Mouse (Mus musculus): Measurements from ENCODE around the gene Nav2.

Gene Nav2

GRCm38 (mm10) chr7:48891029-48891428, 17.5 kb upstream of the Nav2 start:
- DNase-seq, result no peak

DNA sequence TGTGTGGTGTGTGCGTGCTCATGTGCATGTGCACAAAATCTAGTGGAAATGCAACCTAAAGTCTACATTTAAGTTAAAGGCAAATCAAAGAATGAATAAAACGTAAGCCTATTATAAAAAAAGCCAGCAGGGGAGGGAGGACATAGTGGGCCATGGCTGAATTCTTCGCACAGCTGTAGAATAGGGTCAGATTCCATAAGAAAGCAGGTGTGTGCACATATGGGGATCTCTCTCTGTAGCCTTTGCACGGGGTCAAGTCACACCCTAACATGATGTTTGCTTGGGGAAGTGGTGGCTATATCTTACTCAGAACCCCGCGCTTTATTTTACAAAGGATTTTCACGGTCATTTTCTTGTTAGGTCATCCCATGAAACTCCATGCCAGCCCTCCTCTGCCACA, 15.4 kb upstream of the Nav2 start:
- no peak for DNase-seq

- DNase-seq, result peak; percentile 78
These were observed 14.4 kb upstream of the Nav2 start for GRCm38 (mm10) chr7:48894152-48894551.

- DNase-seq, result no peak
These were observed 13.8 kb upstream of the Nav2 start for GRCm38 (mm10) chr7:48894763-48895162.

DNA sequence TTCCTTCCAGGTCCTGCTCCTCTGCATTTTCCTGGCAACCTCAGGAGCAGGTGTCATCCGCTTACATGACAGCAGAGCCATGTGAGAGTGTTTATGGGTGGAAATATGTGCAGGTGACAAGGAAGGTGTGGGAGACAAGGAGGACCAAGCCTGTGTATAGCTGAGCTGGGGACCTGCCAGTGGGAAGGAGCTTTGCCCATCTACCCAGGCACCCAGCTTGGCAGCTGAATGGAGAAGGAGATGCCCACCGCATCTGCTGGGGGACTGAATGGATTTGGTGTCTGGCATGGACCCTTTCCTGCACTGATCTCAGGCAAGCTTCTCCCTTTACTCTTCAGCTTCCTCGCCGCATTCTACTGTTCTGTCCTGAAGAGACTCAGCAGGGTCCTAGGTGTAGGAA, 13.0 kb upstream of the Nav2 start:
- DNase-seq, result no peak

GRCm38 (mm10) chr7:48896051-48896450, 12.5 kb upstream of the Nav2 start:
- no peak for DNase-seq

- no peak for DNase-seq
These were observed 10.9 kb upstream of the Nav2 start for GRCm38 (mm10) chr7:48897539-48898163.

DNA sequence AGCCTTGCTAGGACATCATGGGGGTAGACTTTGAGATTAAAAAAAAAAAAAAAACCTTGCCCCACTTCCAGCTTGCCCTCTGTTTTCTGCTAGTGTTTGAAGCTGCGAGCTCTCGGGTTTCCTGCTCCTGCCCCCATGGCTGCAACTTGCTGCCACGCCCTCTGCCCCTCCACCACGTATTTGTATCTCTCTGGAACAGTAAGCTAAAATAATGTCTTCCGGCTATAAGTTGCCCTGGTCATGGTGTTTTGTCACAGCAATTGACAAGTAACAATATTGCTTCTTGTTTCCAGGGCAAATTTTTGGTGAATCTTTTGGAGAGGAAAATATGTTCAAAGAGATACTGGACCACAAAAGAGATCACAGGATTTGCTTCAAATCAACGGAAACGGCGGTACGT, 10.1 kb upstream of the Nav2 start:
- DNase-seq, result no peak

DNA sequence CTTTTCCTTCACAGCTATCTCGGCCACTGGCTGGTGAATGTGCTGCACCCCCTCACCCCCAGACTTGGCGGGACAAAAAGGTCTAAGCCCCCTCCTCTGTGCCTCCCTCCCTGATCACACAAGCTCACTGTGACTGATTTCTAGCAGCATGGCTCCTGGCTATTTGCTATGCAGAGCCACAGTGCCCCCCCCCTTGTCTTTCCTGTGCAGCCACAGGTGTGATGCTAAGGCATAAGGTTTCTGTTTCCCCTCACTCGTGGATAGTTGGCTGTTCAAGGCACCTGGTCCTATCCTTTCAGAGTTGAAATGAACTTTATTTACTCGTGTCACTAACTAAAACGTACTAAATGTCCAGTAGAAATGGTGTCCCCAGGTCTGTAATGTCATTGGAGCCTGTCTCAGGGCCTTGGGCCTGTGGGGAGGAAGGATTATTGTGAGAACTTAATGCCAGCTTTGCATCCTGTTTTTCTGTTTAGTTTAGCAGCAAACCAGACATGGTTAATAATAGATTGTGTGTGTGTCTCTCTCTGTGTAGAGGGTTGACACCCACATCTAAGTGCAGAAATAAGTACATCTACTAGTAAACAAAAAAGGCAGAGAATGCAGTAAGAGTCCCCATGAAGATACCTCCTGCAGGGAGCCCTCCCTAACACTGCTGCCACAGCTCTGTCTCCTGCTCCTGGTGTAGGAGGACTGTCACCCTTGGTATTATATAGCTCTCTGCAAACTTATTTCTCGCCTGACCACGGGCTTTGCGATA, 7.9 kb upstream of the Nav2 start:
- DNase-seq, result no peak

- DNase-seq, result no peak
These were observed 6.1 kb upstream of the Nav2 start for GRCm38 (mm10) chr7:48902454-48902853.

DNA sequence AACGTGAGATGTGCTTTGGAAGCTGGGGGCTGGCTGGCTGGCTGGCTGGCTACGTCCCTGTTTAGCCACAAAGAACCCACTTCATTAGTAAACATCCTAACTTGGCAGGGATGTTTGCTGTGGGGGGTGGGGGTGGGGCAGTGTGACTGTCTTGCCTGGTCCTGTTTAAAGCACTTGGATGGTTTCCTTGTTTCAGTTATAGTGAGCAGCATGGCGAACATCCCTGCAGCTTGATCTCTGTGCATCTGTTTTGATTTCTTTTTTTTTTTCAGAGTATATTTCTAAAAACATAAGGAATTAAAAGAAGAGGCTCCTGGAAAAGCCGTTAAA, 791 bp downstream of the Nav2 start:
- no peak for DNase-seq

DNA sequence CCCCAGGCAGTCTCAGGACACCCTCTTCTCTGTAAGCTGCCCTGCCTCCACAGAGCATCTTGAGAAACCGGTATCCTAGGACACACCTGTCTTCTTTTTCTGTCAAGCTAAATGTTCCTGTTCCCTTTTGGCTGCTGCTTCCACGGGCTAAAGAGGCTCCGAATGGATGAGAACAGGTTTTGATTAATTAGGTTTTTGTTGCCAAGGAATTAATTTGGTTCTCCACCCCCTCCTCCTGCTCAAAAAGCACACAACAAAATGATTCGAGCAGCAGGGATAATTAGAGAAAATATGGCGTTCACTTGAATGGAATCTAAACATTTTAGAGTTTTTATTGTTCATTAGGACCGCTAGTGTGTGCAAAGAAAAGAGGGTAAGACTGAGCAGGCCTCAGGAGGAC, 1.8 kb downstream of the Nav2 start:
- DNase-seq, result no peak

- no peak for DNase-seq
These were observed 2.6 kb downstream of the Nav2 start for GRCm38 (mm10) chr7:48911146-48911545.

DNA sequence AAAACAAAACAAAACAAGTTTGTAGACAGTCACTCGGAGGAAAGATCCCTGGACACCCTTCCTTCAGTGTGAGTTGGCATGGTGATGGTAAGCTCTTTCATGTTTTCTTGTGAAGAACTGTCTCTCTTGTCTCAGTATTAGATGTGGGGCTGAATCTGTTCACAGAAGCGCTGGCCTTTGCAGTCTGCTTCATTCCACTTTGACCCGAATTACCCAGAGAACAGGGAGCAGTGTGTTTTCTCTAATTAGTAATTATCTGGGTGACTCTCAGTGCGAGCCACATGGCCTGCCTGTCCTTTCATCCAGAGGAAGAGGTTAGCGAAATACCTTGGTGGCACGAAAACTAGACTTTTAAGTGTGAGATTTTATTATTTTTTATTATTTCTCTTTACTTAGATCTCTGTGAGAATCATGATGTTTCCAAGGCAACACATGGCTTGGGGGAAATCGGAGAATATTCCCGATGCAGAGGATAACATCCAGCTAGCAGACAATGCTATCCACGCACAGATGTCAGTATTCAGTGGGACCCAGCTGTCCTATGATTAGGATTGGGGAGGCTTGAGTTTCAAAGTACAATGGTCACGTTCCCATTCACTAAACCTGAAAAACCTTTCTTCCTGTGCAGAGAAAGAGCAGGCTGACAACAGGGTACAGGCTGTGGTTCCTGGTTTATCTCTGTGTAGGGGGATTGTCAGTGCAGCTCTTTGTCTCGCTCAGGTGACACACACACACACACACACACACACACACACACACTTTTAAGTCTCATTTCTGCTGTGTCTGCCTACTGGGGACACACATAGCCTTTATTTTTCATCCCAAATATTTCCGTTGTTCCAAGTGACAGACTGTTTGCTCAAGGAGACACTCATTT, 6.4 kb downstream of the Nav2 start:
- DNase-seq, result no peak

GRCm38 (mm10) chr7:48917463-48917862, 8.9 kb downstream of the Nav2 start:
- no peak for DNase-seq

GRCm38 (mm10) chr7:48917988-48918387, 9.5 kb downstream of the Nav2 start:
- DNase-seq, result no peak

DNA sequence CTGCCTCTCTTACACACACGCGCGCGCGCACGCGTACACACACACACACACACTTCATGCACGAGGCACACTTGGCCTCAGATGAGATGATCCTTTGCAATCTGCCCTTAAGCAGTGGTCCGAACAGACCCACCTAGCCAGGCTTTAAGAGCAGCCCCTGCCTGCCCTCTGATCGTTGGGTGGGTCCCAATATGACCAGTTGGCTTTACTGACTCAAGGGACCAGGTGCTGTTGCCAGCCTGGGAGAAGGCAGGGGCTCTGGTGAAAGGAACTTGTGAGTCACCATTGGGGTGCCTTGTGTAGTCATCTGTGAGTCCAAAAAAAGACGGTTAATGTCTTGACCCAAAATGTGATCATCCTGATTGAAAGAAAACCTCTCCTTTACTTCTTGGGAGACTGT, 9.9 kb downstream of the Nav2 start:
- DNase-seq, result no peak

DNA sequence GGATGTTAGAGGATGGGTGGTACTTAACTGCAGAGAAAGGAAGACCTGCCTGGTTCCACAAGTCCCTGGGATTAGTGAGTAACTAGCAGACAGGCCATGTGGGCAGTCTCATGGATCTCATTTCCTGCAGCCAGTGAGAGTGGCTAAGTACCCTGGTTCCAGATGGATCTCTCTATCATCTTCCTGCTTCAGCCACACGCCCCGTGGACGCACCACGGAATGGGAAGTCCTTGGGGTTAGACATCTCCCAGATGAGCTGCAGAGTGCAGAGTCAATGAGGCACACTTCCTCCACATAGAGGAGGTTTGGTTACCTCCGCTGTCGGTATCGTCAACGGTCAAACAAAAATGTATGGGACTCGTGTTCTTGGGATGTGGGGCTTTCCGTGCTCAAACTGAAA, 15.1 kb downstream of the Nav2 start:
- no peak for DNase-seq

- DNase-seq, result no peak
These were observed 16.7 kb downstream of the Nav2 start for GRCm38 (mm10) chr7:48925214-48925613.

DNA sequence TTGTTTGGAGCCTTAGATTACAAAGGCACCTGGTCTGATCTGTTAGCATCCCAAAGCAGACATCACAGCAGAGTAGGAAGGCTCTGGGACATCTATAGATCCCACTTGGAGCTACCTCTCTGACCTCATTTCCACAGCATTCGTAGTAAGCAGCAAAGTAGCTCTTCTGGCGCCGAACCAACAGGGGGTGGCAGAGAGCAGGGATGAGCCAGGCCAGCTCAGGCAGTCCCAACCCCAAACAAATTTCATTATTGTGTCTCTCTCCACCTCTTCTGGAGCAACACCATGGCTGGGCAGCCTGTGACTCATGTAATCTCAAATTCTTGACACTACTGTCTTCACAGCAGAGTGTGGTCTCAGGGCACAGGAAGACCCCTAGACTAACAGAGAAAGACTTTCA, 19.8 kb downstream of the Nav2 start:
- peak; percentile 67 for DNase-seq

DNA sequence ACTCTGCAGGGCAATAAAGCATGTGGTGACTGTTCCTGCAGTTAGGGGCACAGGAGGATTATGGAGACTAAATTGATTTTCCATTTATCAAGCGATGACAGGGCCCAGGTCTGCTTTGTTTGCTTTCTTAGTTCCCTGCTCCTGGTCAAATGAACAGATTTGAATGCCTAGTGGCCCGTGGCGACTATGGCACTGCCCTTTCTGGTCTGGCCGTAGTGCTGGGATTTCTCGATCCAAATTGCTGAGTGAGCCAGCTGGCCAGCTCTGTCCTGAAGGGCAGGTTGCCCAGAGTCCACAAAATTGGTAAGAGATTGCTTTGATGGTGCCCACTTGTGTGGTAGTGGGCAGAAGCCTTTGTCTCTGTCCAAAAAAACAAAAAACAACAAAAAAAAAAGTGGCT, 21.9 kb downstream of the Nav2 start:
- peak; percentile 85 for DNase-seq

DNA sequence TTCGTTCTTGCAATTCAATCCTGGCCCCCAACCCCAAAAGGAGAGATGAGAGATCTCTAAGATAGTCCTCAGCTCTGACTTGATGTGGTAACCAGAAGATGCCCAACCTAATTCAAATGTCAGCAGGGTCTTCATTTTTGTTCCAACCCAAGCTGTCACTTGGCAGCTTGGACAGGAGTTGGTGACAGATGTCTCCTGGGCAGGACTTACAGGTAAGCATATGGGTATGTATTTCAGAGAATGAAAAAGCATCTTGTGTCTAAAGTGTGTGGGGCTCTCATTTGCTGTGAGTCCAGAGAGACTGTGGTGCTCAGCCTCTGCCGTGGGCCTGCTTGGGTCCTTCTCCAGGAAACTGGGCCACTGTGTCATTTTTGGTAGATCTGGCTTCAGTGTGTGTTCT, 23.6 kb downstream of the Nav2 start:
- peak; percentile 55 for DNase-seq

- DNase-seq, result no peak
These were observed 26.3 kb downstream of the Nav2 start for GRCm38 (mm10) chr7:48934816-48935215.

GRCm38 (mm10) chr7:48937562-48937961, 29.0 kb downstream of the Nav2 start:
- no peak for DNase-seq

Data from cerebellum, adult 8-10 months (tissue).